Mouse (Mus musculus) hindbrain, embryonic 15.5 days (tissue): ENCODE measurements around the gene Zmynd8. TPM values are rescaled to one million over a fixed set of nuclear protein-coding genes. Genes with fewer than 3 reads are reported as not detected.
A peak's percentile ranks its signal among the peaks of the same experiment; 100 is the strongest.

Experiments used
- ATAC-seq: fragments of 200-750 bp; cut with Nextera tagmentation; 2 replicates; pipeline ENCODE4 v1.8.0; 2017; ENCODE audit warnings: low read depth, moderate number of reproducible peaks, moderate TSS enrichment; ENCODE audit not compliant: low FRiP score
- H3K27ac ChIP-seq: fragments of 300-500 bp; sonication (generic); replicated peaks from 2 replicates; pipeline ENCODE4 v1.5.1; 2015; ENCODE audit warnings: mild to moderate bottlenecking, inconsistent platforms
- H3K27me3 ChIP-seq: fragments of 300-500 bp; sonication (generic); 2 replicates; pipeline ENCODE4 v1.6.1; 2015; ENCODE audit warnings: control low read depth, inconsistent platforms
- H3K36me3 ChIP-seq: fragments of 300-500 bp; sonication (generic); 2 replicates; pipeline ENCODE4 v1.6.1; 2015; ENCODE audit warnings: control low read depth, inconsistent platforms
- H3K4me1 ChIP-seq: fragments of 300-500 bp; sonication (generic); replicated peaks from 2 replicates; pipeline ENCODE4 v1.6.1; 2015; ENCODE audit warnings: control low read depth, inconsistent platforms
- H3K4me2 ChIP-seq: fragments of 300-500 bp; sonication (generic); 2 replicates; pipeline ENCODE4 v1.6.1; 2015; ENCODE audit warnings: moderate library complexity, mild to moderate bottlenecking, inconsistent platforms
- H3K4me3 ChIP-seq: fragments of 300-500 bp; sonication (generic); 2 replicates; pipeline ENCODE4 v1.5.1; 2015; ENCODE audit warnings: mild to moderate bottlenecking, inconsistent platforms
- H3K9ac ChIP-seq: fragments of 300-500 bp; sonication (generic); 2 replicates; pipeline ENCODE4 v1.6.1; 2015; ENCODE audit warnings: inconsistent platforms
- H3K9me3 ChIP-seq: fragments of 300-500 bp; sonication (generic); 2 replicates; pipeline ENCODE4 v1.6.1; 2016; ENCODE audit warnings: control low read depth, inconsistent platforms
- WGBS: fragments of 180-500 bp; shearing (Covaris S2); methylation state at CpG from one replicate; pipeline ENCODE4 v1.1.7; 2015; 5-methylcytosine and 5-hydroxymethylcytosine counted together
- polyA plus RNA-seq: library from polyadenylated mRNA; unstranded; fragments of >200 nt; fragmentation: Nextera tagmentation; extraction: Ambion mirVana; gene quantifications from 2 replicates; pipeline ENCODE4 v1.2.1, GENCODE M21; 2015

Gene Zmynd8
- polyA plus RNA-seq, 1 experiment from 2014 or later: 71.8 TPM

DNA sequence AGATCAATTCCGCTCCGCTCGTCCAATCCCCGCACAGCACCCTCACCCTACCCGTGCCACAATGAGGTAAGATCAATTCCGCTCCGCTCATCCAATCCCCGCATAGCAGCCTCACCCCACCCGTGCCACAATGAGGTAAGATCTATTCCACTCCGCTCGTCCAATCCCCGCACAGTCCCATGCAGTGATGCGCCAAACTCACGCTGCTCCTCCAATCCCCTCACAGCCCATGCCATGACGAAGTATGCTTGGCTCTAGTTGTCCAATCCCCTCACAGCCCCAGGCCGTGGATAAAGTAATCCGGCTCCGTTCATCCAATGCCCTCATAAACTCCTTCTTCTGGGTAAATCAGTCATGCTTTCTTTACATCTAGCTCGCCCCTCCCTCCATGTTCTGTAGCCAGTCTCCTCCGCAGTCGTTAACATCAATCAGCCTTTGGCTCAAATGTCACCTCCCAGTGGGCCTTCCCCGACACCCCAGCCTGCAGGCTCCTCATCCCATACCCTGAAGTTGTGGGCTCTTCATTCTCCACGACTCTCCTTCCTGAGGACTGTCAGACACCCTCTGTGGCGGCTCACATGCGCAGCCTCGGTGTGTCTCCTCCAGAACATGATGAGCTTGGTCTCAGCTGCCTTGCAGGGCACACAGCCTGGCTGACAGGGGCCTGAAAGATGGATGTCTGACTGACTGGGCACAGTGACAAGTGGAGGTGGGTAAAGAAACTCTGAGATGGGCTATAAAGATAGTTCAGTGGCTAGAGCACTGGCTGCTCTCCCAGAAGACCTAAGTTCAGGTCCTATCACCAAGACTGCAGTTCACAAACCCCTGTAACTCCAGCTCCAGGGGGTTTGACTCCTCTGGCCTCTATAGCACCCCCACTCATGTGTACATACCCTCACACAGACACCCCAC lies 36.9 kb downstream of the Zmynd8 start:
- whole genome bisulfite sequencing: 59% methylated on average over 26 of the region's 26 CpGs
- ATAC-seq: peak; percentile 74
- Histone ChIP-seq H3K27ac (peak overlapping the region; percentile 59), H3K4me1 (peaks cover 72% of the 10 kb centered on the region), H3K27me3 (no peaks in the 10 kb centered on the region), H3K4me3 (no peak overlapping the region), H3K9ac (no peak overlapping the region), H3K36me3 (no peaks in the 10 kb centered on the region), H3K9me3 (no peaks in the 10 kb centered on the region), H3K4me2 (no peak overlapping the region)

DNA sequence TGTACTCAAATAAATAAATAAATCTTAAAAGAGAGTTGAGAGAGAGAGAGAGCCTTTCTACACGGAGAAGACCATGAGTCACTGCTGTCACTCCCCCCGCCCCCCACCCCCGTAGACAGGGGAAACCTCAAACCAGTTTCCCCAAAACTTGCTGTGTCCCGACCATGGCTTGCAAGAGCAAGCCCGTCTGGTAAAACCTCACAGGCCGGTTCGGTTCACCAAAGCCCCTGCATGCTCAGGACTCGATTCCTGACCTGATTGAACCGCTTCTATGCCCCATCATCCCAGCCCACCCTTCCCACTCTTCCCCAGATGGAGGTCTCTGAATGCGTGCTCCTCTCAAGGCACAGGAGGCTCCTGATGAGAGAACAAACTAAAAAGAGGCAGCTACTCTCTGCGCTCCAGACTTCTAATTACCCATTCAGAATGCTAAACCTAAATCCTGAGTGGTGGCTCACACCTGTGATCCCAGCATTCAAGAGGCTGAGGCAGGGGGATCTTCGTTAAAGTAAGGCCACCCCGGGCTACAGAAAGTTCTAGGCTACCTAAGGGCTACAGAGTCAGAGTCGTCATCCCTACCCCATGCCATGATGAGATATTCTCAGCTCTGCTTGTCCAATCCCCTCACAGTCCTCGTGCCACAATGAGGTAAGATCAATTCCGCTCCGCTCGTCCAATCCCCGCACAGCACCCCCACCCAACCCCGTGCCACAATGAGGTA lies 37.7 kb downstream of the Zmynd8 start:
- H3K9ac ChIP-seq: no peak overlapping the region
- no peak overlapping the region for H3K4me2 ChIP-seq
- no peaks in the 10 kb centered on the region for H3K36me3 ChIP-seq
- no peaks in the 10 kb centered on the region for H3K27me3 ChIP-seq
- H3K4me3 ChIP-seq: no peak overlapping the region
- no peaks in the 10 kb centered on the region for H3K9me3 ChIP-seq
- 87% methylated on average over 20 of the region's 20 CpGs for WGBS
- H3K27ac ChIP-seq: no peak overlapping the region
- H3K4me1 ChIP-seq: peaks cover 72% of the 10 kb centered on the region
- 0 out of 2 replicates have a peak, but pooled peaks have one; percentile 5 for ATAC-seq

DNA sequence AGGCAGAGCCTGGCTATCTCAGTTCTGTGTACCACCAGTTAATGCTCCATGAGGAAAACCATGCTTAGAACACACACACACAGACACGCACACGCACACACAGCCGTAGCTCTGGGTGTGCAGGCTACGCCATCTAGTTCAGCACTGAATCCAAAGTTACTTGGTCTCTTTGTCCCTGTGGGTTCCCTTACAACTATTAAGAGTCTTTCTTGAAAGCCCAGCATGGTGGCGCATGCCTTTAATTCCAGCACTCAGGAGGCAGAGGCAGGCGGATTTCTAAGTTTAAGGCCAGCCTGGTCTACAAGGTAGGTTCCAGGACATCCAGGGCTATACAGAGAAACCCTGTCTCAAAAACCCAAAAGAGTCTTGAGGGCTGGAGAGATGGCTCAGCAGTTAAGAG lies 38.4 kb downstream of the Zmynd8 start:
- Histone ChIP-seq H3K4me2 (no peak overlapping the region), H3K9me3 (no peaks in the 10 kb centered on the region), H3K36me3 (no peaks in the 10 kb centered on the region), H3K4me1 (peaks cover 75% of the 10 kb centered on the region), H3K4me3 (no peak overlapping the region), H3K9ac (no peak overlapping the region), H3K27me3 (no peaks in the 10 kb centered on the region), H3K27ac (no peak overlapping the region)
- ATAC-seq: no peak
- WGBS: 98% methylated on average over 6 of the region's 6 CpGs

- Histone ChIP-seq H3K4me3 (no peak overlapping the region), H3K36me3 (no peaks in the 10 kb centered on the region), H3K4me1 (peaks cover 77% of the 10 kb centered on the region), H3K27ac (peak overlapping the region; percentile 87), H3K27me3 (no peaks in the 10 kb centered on the region), H3K9ac (peak overlapping the region; percentile 39), H3K9me3 (no peaks in the 10 kb centered on the region), H3K4me2 (peak overlapping the region; percentile 45)
- WGBS: 3% methylated on average over 12 of the region's 12 CpGs
- ATAC-seq: 0 out of 2 replicates have a peak, but pooled peaks have one; percentile 28
These were observed 40.1 kb downstream of the Zmynd8 start for GRCm38 (mm10) chr2:165858453-165859384.

GRCm38 (mm10) chr2:165857841-165858426 lies 40.9 kb downstream of the Zmynd8 start:
- Histone ChIP-seq H3K4me2 (peak overlapping the region; percentile 45), H3K4me1 (peaks cover 72% of the 10 kb centered on the region), H3K27ac (peak overlapping the region; percentile 87), H3K4me3 (peak overlapping the region; percentile 8; the same call in 1 of the 2 replicates), H3K9ac (peak overlapping the region; percentile 39), H3K36me3 (no peaks in the 10 kb centered on the region), H3K27me3 (no peaks in the 10 kb centered on the region), H3K9me3 (no peaks in the 10 kb centered on the region)
- 2% methylated on average over 22 of the region's 22 CpGs for WGBS
- ATAC-seq: peak; percentile 17; the same call in 1 of the 2 replicates

DNA sequence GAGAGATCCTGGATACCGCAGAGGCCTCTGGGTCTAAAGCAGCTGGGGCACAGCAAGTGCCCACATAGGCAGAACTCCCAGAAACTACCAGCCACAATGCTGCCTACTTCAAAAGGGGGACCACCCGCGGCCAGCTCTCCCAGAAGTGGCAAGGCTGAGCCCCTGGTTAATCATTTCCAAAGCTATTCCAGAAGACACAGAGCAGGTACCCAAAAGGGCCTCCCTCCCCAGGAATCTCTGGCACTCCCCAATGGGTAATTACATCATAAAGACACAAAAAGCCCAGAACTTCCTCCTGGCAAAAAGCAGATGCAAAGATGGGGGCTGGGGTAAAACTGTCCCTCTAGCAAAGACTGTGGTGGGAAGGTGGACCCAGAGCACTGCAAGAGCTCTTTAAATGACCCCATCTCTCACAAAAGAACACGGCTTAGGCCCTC lies 41.4 kb downstream of the Zmynd8 start:
- no peak for ATAC-seq
- H3K4me3 ChIP-seq: no peak overlapping the region

DNA sequence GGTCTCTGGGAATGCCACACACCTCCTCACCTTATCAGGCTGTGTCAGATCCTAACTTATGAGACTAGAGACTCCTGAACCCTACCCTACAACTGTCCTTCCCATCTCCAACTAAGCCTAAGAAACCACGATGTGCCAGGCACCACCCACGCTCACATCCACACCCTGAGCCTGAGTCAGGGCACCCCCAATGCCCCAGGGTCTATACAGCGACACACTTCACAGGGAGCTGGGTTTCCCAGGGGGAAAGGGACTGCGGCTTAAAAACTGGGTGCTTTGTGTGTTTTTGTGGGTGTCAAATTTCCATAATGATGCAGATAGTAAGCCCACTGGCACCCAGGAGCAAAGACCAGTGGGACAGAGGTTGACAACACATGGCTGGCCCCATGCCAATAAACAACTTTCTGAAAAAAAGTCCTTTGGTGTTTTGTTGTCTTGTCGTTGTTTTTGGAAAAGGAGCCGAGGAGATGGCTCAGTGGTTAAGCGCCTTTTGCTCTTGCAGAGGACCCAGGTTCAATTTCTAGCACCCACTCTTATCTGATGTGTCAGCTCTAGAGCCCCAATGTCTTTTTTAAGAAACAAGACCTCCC lies 42.1 kb downstream of the Zmynd8 start:
- H3K36me3 ChIP-seq: no peaks in the 10 kb centered on the region
- no peak overlapping the region for H3K4me3 ChIP-seq
- H3K27ac ChIP-seq: peak overlapping the region; percentile 87
- peaks cover 74% of the 10 kb centered on the region for H3K4me1 ChIP-seq
- no peak overlapping the region for H3K4me2 ChIP-seq
- no peaks in the 10 kb centered on the region for H3K27me3 ChIP-seq
- WGBS: 60% methylated on average over 7 of the region's 7 CpGs
- no peak for ATAC-seq
- H3K9ac ChIP-seq: no peak overlapping the region
- H3K9me3 ChIP-seq: no peaks in the 10 kb centered on the region

More for the DNA sequence above, 41.4 kb downstream of the Zmynd8 start:
- WGBS: 8% methylated on average over 4 of the region's 4 CpGs
- H3K9ac ChIP-seq: peak overlapping the region; percentile 39
- H3K4me2 ChIP-seq: peak overlapping the region; percentile 45
- H3K27me3 ChIP-seq: no peaks in the 10 kb centered on the region
- no peaks in the 10 kb centered on the region for H3K9me3 ChIP-seq
- H3K27ac ChIP-seq: peak overlapping the region; percentile 87
- H3K4me1 ChIP-seq: peaks cover 74% of the 10 kb centered on the region
- H3K36me3 ChIP-seq: no peaks in the 10 kb centered on the region

GRCm38 (mm10) chr2:165855641-165856301 lies 43.0 kb downstream of the Zmynd8 start:
- H3K4me1 ChIP-seq: peaks cover 81% of the 10 kb centered on the region
- no peaks in the 10 kb centered on the region for H3K9me3 ChIP-seq
- H3K27me3 ChIP-seq: no peaks in the 10 kb centered on the region
- H3K4me2 ChIP-seq: no peak overlapping the region
- no peak overlapping the region for H3K9ac ChIP-seq
- WGBS: 34% methylated on average over 6 of the region's 6 CpGs
- no peaks in the 10 kb centered on the region; the same call in 1 of the 2 replicates for H3K36me3 ChIP-seq
- no peak for ATAC-seq
- H3K4me3 ChIP-seq: no peak overlapping the region
- H3K27ac ChIP-seq: peak overlapping the region; percentile 46

GRCm38 (mm10) chr2:165854207-165854968 lies 44.4 kb downstream of the Zmynd8 start:
- no peak overlapping the region for H3K9ac ChIP-seq
- no peak for ATAC-seq
- H3K4me1 ChIP-seq: peaks cover 77% of the 10 kb centered on the region
- WGBS: 50% methylated on average over 16 of the region's 16 CpGs
- H3K27ac ChIP-seq: 0 out of 2 replicates have a peak overlapping the region, but pooled peaks have one; percentile 23
- no peaks in the 10 kb centered on the region for H3K9me3 ChIP-seq
- no peaks in the 10 kb centered on the region; the same call in 1 of the 2 replicates for H3K36me3 ChIP-seq
- no peaks in the 10 kb centered on the region for H3K27me3 ChIP-seq
- H3K4me2 ChIP-seq: no peak overlapping the region
- H3K4me3 ChIP-seq: no peak overlapping the region
